Mouse (Mus musculus) myocyte (in vitro differentiated cells): Measurements from ENCODE around the gene Atg13.

Experiments used
- E2F4 ChIP-seq: IDR thresholded peaks from one replicate; pipeline ENCODE4 v1.6.1; 2011; ENCODE audit warnings: mild to moderate bottlenecking, control low read depth, moderate library complexity; ENCODE audit not compliant: insufficient read depth
- MYOD1 ChIP-seq, 3 experiments: IDR thresholded peaks; one replicate each; pipeline ENCODE4 v1.6.1; 2011; ENCODE audit warnings: control low read depth in 2 of 3, low read depth in 2 of 3, mild to moderate bottlenecking in 2 of 3, moderate library complexity in 1 of 3; ENCODE audit not compliant: insufficient read length in 2 of 3, control insufficient read depth in 1 of 3
- POLR2A ChIP-seq: IDR thresholded peaks from one replicate; pipeline ENCODE4 v1.6.1; 2011; ENCODE audit warnings: low read depth, mild to moderate bottlenecking, control low read depth, moderate library complexity; ENCODE audit not compliant: insufficient read length
- TCF12 ChIP-seq: IDR thresholded peaks from one replicate; pipeline ENCODE4 v1.6.1; 2011; ENCODE audit warnings: mild to moderate bottlenecking, control low read depth; ENCODE audit not compliant: poor library complexity, insufficient read depth, severe bottlenecking
- USF1 ChIP-seq: IDR thresholded peaks from one replicate; pipeline ENCODE4 v1.6.1; 2011; ENCODE audit warnings: low read depth, mild to moderate bottlenecking, control low read depth, moderate library complexity

- TF ChIP-seq E2F4: no peak
- TF ChIP-seq MYOD1 (IDR thresholded peaks at IDR 0.05; ENCODE audit: control insufficient read depth in 1 of 3, insufficient read length in 2 of 3, low read depth in 2 of 3): no peak
- TF ChIP-seq POLR2A: no peak
- no peak for TF ChIP-seq USF1
- TF ChIP-seq TCF12: no peak
Measured at GRCm38 (mm10) chr2:91718276-91718675, 7.9 kb upstream of the Atg13 start.
